Mouse (Mus musculus) limb, embryonic 10.5 days (tissue): ENCODE measurements around the gene Grb10. TPM values are rescaled to one million over a fixed set of nuclear protein-coding genes. Genes with fewer than 3 reads are reported as not detected.
A peak's percentile ranks its signal among the peaks of the same experiment; 100 is the strongest.

Source experiments
- DNase-seq: peaks from one replicate; pipeline ENCODE4 v3.0.0-alpha.2; 2017; ENCODE audit warnings: low spot score
- H3K27ac ChIP-seq: fragments of 300-500 bp; sonication (generic); 2 replicates; pipeline ENCODE4 v1.5.1; 2016; ENCODE audit warnings: mild to moderate bottlenecking
- H3K27me3 ChIP-seq: fragments of 300-500 bp; sonication (generic); 2 replicates; pipeline ENCODE4 v1.6.1; 2016; ENCODE audit warnings: low read depth, mild to moderate bottlenecking; ENCODE audit not compliant: poor library complexity, severe bottlenecking
- H3K36me3 ChIP-seq: fragments of 300-500 bp; sonication (generic); 2 replicates; pipeline ENCODE4 v1.6.1; 2016; ENCODE audit warnings: mild to moderate bottlenecking, moderate library complexity
- H3K4me1 ChIP-seq: fragments of 300-500 bp; sonication (generic); 2 replicates; pipeline ENCODE4 v1.6.1; 2016
- H3K4me3 ChIP-seq: fragments of 300-500 bp; sonication (generic); 2 replicates; pipeline ENCODE4 v1.5.1; 2016; ENCODE audit warnings: mild to moderate bottlenecking, moderate library complexity
- H3K9me3 ChIP-seq: fragments of 300-500 bp; sonication (generic); replicated peaks from 2 replicates; pipeline ENCODE4 v1.6.1; 2016; ENCODE audit warnings: mild to moderate bottlenecking
- WGBS: fragments of 180-500 bp; shearing (Covaris S2); methylation state at CpG from one replicate; pipeline ENCODE4 v1.1.7; 2016; 5-methylcytosine and 5-hydroxymethylcytosine counted together
- polyA plus RNA-seq: library from polyadenylated mRNA; unstranded; fragments of >200 nt; fragmentation: Nextera tagmentation; extraction: Ambion mirVana; gene quantifications from 2 replicates; pipeline ENCODE4 v1.2.1, GENCODE M21; 2016

The Grb10 gene
- polyA plus RNA-seq, 1 experiment from 2014 or later: 593 TPM

DNA sequence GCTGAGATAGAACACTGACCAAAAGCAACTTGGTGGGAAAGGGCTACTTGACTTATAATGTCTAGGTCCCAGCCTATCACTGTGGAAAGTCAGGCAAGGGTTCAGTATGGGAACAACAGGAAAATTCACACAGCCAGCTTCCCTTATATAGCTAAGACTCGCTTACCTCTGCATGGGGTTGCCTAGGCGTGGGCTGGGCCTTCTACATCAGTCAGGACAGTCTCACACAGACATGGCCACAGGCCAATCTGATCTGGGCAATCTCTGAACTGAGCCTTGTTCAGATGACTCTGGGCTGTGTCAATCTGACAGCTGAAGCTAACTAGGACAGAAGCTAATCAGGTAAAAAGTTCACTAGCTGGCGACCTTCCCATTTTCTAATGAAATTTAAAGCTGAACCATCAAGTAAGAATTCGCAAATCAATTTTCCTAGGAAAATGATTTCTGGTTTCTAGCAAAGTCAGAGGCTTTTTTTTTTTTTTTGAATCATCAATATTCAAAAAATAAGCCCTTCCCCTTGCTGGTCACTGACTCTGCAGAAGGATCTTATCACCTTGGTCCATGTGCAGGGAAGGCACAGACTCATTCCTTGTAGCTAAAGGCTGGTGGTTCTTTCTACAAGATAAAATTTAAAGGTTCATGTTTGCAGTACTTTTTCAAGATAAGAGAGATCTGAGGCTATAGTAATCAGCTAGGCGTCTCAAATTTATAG lies 76.4 kb downstream of the Grb10 start:
- H3K27me3 ChIP-seq: no peaks in the 10 kb centered on the region
- peaks cover 85% of the 10 kb centered on the region for H3K36me3 ChIP-seq
- no peak overlapping the region for H3K4me3 ChIP-seq
- H3K4me1 ChIP-seq: peaks cover 39% of the 10 kb centered on the region
- H3K9me3 ChIP-seq: no peaks in the 10 kb centered on the region
- no peak for DNase-seq
- peak overlapping the region; percentile 78 for H3K27ac ChIP-seq
- WGBS: 56% methylated on average over 5 of the region's 5 CpGs

DNA sequence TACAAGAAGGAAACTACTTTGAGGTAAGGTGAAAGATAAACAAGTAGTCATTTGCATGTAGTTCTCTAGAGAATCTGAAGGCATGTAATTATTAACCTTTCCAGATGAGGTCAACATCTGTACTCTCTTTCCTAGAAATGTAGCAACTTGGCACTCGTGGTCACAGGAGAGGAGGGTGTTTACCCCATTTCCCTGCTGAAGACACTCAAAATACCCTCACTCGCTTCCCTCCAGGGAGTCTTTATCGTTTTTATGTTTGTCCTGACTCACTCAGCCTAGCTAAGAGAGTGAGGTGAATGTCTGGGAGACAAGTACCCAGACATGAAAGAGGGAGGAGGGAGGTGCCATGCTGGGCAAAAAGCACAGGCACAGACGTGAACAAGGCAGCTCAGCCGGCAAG lies 77.6 kb downstream of the Grb10 start:
- peaks cover 84% of the 10 kb centered on the region for H3K36me3 ChIP-seq
- H3K4me3 ChIP-seq: no peak overlapping the region
- H3K27me3 ChIP-seq: no peaks in the 10 kb centered on the region
- peaks cover 36% of the 10 kb centered on the region for H3K4me1 ChIP-seq
- H3K27ac ChIP-seq: peak overlapping the region; percentile 78
- H3K9me3 ChIP-seq: no peaks in the 10 kb centered on the region
- DNase-seq: no peak
- 30% methylated on average over 5 of the region's 5 CpGs for WGBS

DNA sequence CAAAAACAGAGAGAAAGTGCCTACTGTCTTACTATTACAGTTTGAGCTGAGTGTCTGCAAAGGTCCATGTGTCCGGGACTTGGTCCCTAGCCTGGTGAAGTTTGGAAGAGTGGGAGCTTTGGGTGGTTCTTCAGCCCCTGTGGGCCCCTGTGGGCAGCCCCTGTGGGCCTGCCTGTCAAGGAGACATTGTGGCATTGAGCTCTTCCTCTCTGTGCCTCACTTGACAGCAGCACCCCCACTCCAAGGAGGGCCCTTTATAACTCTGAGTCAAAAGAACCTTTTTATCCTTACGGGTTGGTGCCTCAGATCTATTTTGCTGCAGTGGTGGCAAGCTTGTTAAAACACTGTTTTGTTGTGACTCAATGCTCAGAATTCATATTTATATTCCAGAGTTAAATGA lies 78.3 kb downstream of the Grb10 start:
- Histone ChIP-seq H3K27ac (peak overlapping the region; percentile 59; the same call in 1 of the 2 replicates), H3K27me3 (no peaks in the 10 kb centered on the region), H3K9me3 (no peaks in the 10 kb centered on the region), H3K36me3 (peaks cover 84% of the 10 kb centered on the region), H3K4me1 (peaks cover 42% of the 10 kb centered on the region), H3K4me3 (no peak overlapping the region)
- no peak for DNase-seq
- 76% methylated on average over 2 of the region's 2 CpGs for WGBS

DNA sequence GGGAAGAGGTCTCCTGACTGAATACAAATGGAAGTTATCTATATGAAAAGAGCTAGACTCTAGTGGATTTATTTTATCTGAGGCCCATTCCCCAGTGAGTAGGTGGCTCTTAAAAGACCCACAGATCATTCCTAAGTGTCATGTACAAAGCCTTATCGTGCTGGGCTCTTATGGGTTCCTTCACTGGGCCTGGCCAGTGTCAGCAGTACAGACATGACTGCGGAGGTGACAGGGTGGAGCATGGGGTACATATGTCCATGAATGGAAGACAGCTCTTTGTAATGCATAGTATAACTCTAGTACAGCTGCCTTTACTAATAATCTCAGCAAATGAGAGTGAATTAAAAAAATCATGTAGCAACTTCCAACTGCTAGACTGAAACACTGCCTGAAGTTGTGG lies 80.0 kb downstream of the Grb10 start:
- Histone ChIP-seq H3K4me3 (no peak overlapping the region), H3K36me3 (peaks cover 84% of the 10 kb centered on the region), H3K27me3 (no peaks in the 10 kb centered on the region), H3K4me1 (peaks cover 53% of the 10 kb centered on the region), H3K9me3 (no peaks in the 10 kb centered on the region), H3K27ac (no peak overlapping the region)
- DNase-seq: no peak
- 71% methylated on average over 2 of the region's 2 CpGs for WGBS

DNA sequence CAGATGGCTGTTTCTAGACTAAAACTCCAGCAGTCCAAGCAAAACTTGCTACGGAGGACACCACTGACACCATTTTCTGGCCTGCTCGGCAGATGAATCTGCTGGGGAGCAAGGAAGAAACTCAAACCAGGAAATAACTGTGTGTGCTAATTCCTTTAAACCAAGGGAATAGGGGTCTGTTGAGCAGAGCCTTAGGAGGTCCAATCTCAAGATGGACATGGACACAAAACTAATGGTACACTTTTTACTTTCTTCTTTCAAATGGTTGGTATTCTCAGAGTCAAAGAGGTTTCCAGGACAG lies 80.5 kb downstream of the Grb10 start:
- Histone ChIP-seq H3K27me3 (no peaks in the 10 kb centered on the region), H3K4me3 (no peak overlapping the region), H3K36me3 (peaks cover 83% of the 10 kb centered on the region), H3K27ac (no peak overlapping the region), H3K9me3 (no peaks in the 10 kb centered on the region), H3K4me1 (peaks cover 51% of the 10 kb centered on the region)
- WGBS: 87% methylated on average over 2 of the region's 2 CpGs
- no peak for DNase-seq

DNA sequence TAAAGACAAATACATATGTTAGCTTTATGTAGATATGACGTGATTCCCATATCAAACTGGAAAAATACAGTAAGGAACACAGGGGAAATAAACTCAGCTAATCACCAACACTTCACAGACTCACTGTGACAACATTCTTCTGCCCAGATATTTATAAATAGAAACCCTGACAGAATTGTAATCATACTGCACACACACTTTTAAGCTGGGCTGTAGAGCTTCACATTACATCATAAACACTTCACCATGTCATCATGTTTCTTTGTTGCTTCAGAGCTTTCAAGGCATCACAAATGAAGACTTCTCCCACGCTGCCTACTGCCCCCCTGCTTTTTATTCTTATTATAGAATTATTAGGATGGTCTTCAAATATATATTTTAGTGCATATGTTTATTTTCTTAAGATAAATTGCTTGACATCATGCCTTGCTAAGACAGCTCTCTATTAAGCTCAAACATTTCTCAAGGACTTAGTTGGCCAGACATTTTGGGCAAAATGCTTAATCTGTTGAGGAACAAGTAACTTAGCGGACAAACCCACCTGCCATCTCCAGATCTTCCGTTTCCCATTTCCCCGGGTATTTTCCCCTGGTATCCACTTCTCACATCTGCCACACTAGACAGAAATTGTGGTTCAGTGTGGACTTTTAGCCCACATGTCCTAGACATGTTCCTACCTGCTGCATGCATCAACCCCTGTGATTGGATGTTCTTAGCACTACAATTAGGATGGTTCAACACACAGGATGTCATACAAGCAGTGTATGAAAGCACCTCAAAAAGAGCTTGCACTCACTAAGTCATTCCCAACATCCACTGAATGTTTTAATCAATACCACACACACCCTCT lies 81.0 kb downstream of the Grb10 start:
- WGBS: 94% methylated on average over 5 of the region's 5 CpGs
- H3K27ac ChIP-seq: no peak overlapping the region
- H3K36me3 ChIP-seq: peaks cover 85% of the 10 kb centered on the region
- no peaks in the 10 kb centered on the region for H3K9me3 ChIP-seq
- no peaks in the 10 kb centered on the region for H3K27me3 ChIP-seq
- no peak overlapping the region for H3K4me3 ChIP-seq
- DNase-seq: no peak
- peaks cover 48% of the 10 kb centered on the region for H3K4me1 ChIP-seq

DNA sequence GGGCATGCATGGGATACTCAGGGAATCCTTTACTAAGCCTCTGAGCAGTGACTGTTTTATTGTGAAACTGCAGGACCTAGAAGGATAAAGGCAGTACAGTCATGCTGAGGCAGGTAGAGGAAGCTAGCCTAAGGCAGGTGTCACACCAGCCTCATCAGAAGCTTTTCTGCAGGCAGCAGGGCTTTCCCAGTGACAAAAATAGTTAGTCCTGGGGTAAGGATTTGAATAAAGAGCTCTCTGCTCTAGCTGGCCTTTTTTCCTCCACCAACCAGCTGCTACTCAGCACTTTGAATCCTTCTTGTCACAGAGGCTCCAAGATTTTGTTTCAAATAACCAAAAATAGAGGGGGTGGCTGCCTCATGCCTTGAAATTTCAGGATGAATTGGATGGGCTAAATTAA lies 82.7 kb downstream of the Grb10 start:
- Histone ChIP-seq H3K36me3 (peaks cover 85% of the 10 kb centered on the region), H3K4me3 (no peak overlapping the region), H3K27me3 (no peaks in the 10 kb centered on the region), H3K27ac (peak overlapping the region; percentile 54; the same call in 1 of the 2 replicates), H3K4me1 (peaks cover 38% of the 10 kb centered on the region), H3K9me3 (no peaks in the 10 kb centered on the region)
- DNase-seq: peak; percentile 20

DNA sequence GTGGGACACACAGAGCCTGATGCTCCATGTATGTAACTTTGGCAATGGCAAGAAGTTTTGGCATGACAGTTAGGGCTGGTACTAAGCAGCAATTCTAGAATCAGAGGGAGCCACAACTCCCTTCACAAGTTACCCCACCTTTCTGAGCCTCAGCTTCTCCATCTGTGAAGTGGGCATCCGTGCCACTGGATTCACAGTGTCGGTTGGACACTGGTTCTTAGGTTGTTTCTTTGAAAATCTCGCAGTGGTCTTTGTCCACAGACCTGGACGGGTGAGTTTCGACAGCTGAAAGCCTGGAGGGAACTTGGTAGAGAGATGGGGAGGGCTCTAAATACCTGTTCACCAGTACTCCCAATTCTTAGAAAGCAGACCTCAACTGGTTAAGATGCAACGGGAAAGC lies 83.9 kb downstream of the Grb10 start:
- peaks cover 85% of the 10 kb centered on the region for H3K36me3 ChIP-seq
- H3K4me1 ChIP-seq: peaks cover 26% of the 10 kb centered on the region

DNA sequence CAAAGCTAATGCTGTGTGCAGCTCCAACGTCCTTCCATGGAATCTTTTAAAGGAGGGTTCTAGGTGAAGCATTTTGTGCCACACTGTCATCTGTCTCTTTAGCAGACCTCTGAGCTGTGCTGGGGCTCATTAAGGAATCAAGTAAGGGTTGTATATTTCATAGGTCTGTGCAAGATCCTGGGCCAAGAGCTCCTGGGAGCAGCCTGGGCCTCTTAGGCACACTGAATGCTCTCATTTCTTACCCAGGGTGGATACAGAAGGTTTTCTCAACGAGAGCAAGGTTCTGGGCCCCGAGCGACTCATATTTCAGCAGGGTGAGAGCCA lies 84.4 kb downstream of the Grb10 start:
- Histone ChIP-seq H3K27ac (peak overlapping the region; percentile 62), H3K4me3 (no peak overlapping the region), H3K4me1 (peaks cover 28% of the 10 kb centered on the region), H3K36me3 (peaks cover 84% of the 10 kb centered on the region), H3K9me3 (no peaks in the 10 kb centered on the region), H3K27me3 (no peaks in the 10 kb centered on the region)
- WGBS: 82% methylated on average over 4 of the region's 4 CpGs
- peak; percentile 25 for DNase-seq

More for the DNA sequence above, 83.9 kb downstream of the Grb10 start:
- peak overlapping the region; percentile 62; the same call in 1 of the 2 replicates for H3K27ac ChIP-seq
- H3K4me3 ChIP-seq: no peak overlapping the region
- no peaks in the 10 kb centered on the region for H3K27me3 ChIP-seq
- no peaks in the 10 kb centered on the region for H3K9me3 ChIP-seq
- peak; percentile 27 for DNase-seq
- WGBS: 95% methylated on average over 6 of the region's 6 CpGs

DNA sequence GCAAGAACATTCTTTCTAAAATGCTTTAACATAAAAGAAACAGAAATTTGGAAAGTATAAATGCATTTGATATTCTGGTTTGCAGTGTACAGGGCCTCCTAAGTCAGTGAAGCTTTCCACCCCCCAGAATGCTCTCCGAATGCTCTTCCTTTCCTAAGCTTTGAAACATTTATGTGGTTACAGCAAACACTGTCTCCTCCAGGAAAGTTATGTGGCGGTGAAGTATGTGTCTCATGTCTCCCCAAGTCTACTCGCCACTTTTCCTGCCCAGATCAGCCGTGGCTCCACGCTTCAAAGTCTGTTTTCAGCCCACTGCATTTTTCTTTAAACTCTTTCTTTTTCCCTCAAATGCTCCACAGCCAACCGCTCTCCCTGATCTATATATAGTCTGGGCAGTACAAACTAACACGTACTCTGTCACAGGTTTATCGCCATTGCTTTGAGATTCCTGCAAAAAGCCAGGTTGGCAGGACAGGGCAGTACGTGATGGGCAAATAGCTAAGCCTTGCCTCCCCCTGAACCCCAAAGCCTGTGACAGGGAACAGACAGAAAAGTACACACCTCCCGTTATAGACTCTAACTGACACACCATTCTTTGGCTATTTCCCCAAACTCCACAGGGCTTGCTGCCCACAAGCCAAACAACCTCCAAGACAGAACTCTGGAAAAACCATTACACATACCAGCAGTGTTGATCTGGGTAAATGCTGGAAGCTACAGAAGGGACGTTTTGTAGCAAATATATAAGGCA lies 84.9 kb downstream of the Grb10 start:
- H3K4me3 ChIP-seq: no peak overlapping the region
- peaks cover 34% of the 10 kb centered on the region for H3K4me1 ChIP-seq
- H3K36me3 ChIP-seq: peaks cover 87% of the 10 kb centered on the region
- no peaks in the 10 kb centered on the region for H3K27me3 ChIP-seq
- DNase-seq: peak; percentile 28
- WGBS: 87% methylated on average over 11 of the region's 11 CpGs
- peak overlapping the region; percentile 62 for H3K27ac ChIP-seq
- H3K9me3 ChIP-seq: no peaks in the 10 kb centered on the region

DNA sequence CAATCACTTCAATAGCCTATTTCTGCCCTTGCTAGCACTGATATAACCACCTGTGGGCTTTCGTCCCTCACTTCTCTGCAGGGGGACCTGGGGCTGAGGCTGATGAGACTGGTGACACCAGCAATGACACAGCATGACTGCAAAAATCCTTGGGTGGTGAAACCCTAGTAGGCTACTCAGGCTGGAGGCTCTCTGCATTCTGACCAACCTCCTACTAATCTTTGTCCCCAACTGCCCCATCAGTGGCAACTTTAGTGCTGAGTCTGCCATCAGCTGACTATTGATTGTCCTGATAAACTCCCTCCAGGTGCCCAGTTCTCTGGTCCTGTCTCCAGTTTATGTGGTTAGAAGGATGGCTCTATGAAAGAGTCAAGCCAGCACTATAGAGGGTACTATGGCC lies 85.9 kb downstream of the Grb10 start:
- WGBS: 88% methylated on average over 1 of the region's 1 CpGs
- DNase-seq: no peak
- Histone ChIP-seq H3K4me1 (peaks cover 43% of the 10 kb centered on the region), H3K36me3 (peaks cover 90% of the 10 kb centered on the region), H3K9me3 (no peaks in the 10 kb centered on the region), H3K27ac (peak overlapping the region; percentile 42; the same call in 1 of the 2 replicates), H3K27me3 (no peaks in the 10 kb centered on the region), H3K4me3 (no peak overlapping the region)

DNA sequence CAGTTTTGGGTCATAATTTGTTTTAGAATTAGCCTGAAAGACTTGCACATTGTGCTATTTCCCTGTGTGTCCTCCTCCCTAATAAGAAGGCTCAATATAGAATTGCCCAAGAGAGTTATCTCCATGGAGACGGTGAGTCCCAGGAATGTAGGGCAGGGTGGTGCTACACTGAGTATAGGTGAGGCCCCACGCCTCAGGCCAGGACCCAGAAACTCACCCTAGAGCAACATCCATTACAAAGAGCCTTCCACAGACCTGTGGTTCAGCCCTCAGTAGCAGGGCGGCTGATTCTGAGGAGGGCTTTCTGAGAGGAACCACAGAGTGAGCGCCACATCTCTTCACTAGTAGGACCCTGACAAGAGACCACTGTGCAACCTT lies 89.5 kb downstream of the Grb10 start:
- peak overlapping the region; percentile 68 for H3K27ac ChIP-seq
- H3K4me1 ChIP-seq: peaks cover 31% of the 10 kb centered on the region
- peaks cover 96% of the 10 kb centered on the region for H3K36me3 ChIP-seq
- H3K4me3 ChIP-seq: no peak overlapping the region
- H3K27me3 ChIP-seq: no peaks in the 10 kb centered on the region
- WGBS: 82% methylated on average over 4 of the region's 4 CpGs
- no peak for DNase-seq
- H3K9me3 ChIP-seq: no peaks in the 10 kb centered on the region
